Mouse (Mus musculus): ENCODE data around the gene Adgrf1. TPM values are rescaled to one million over a fixed set of nuclear protein-coding genes. Genes with fewer than 3 reads are reported as not detected.

Gene Adgrf1
- polyA plus RNA-seq, 1 experiment: not detected

GRCm38 (mm10) chr17:43256536-43257135, 13.5 kb upstream of the Adgrf1 start:
- H3K36me3 ChIP-seq (ENCODE audit: control insufficient read depth, insufficient read depth): no peaks in the 10 kb centered on the region
- no peaks in the 10 kb centered on the region for H3K79me2 ChIP-seq (ENCODE audit: control insufficient read depth, insufficient read depth)
- no peak overlapping the region for H3ac ChIP-seq (ENCODE audit: control insufficient read depth, insufficient read length, low read depth)
- no peak for TF ChIP-seq MAX (IDR thresholded peaks at IDR 0.05)
- TF ChIP-seq MYOD1 (IDR thresholded peaks at IDR 0.05; ENCODE audit: control insufficient read depth, insufficient read length, low read depth): no peak
- TF ChIP-seq MYOG (IDR thresholded peaks at IDR 0.05; ENCODE audit: control insufficient read depth, extremely low read depth, insufficient read length): no peak
- TF ChIP-seq USF1 (IDR thresholded peaks at IDR 0.05; ENCODE audit: low read depth): no peak
- no peak for TF ChIP-seq CEBPB (IDR thresholded peaks at IDR 0.05; ENCODE audit: low read depth)
- no peak for TF ChIP-seq FOSL1 (IDR thresholded peaks at IDR 0.05; ENCODE audit: insufficient read depth, low read length, poor library complexity, severe bottlenecking)
- TF ChIP-seq CTCF (IDR thresholded peaks at IDR 0.05; ENCODE audit: control insufficient read depth, insufficient read depth, insufficient read length): no peak
- H3K79me3 ChIP-seq (ENCODE audit: low read depth): no peaks in the 10 kb centered on the region
- no peaks in the 10 kb centered on the region for H3K27me3 ChIP-seq (ENCODE audit: control insufficient read depth, insufficient read depth, insufficient read length)
- H3K4me3 ChIP-seq (ENCODE audit: insufficient read depth, poor library complexity, severe bottlenecking): no peak overlapping the region

GRCm38 (mm10) chr17:43257699-43258098, 12.4 kb upstream of the Adgrf1 start:
- H3K27me3 ChIP-seq (ENCODE audit: control insufficient read depth, insufficient read depth, insufficient read length): no peaks in the 10 kb centered on the region
- TF ChIP-seq CEBPB (IDR thresholded peaks at IDR 0.05; ENCODE audit: low read depth) (no peak), USF1 (IDR thresholded peaks at IDR 0.05; ENCODE audit: low read depth) (no peak), MYOD1 (IDR thresholded peaks at IDR 0.05; ENCODE audit: control insufficient read depth, insufficient read length, low read depth) (no peak), MAX (IDR thresholded peaks at IDR 0.05) (no peak), FOSL1 (IDR thresholded peaks at IDR 0.05; ENCODE audit: insufficient read depth, low read length, poor library complexity, severe bottlenecking) (no peak), CTCF (IDR thresholded peaks at IDR 0.05; ENCODE audit: control insufficient read depth, insufficient read depth, insufficient read length) (no peak), MYOG (IDR thresholded peaks at IDR 0.05; ENCODE audit: control insufficient read depth, extremely low read depth, insufficient read length) (no peak)
- no peaks in the 10 kb centered on the region for H3K36me3 ChIP-seq (ENCODE audit: control insufficient read depth, insufficient read depth)
- H3K4me3 ChIP-seq (ENCODE audit: insufficient read depth, poor library complexity, severe bottlenecking): no peak overlapping the region
- no peaks in the 10 kb centered on the region for H3K79me3 ChIP-seq (ENCODE audit: low read depth)
- no peaks in the 10 kb centered on the region for H3K79me2 ChIP-seq (ENCODE audit: control insufficient read depth, insufficient read depth)
- H3ac ChIP-seq (ENCODE audit: control insufficient read depth, insufficient read length, low read depth): no peak overlapping the region

- Histone ChIP-seq H3K79me2 (ENCODE audit: control insufficient read depth, insufficient read depth) (no peaks in the 10 kb centered on the region), H3K36me3 (ENCODE audit: control insufficient read depth, insufficient read depth) (no peaks in the 10 kb centered on the region), H3ac (ENCODE audit: control insufficient read depth, insufficient read length, low read depth) (no peak overlapping the region), H3K27me3 (ENCODE audit: control insufficient read depth, insufficient read depth, insufficient read length) (no peaks in the 10 kb centered on the region), H3K4me3 (ENCODE audit: insufficient read depth, poor library complexity, severe bottlenecking) (no peak overlapping the region), H3K79me3 (ENCODE audit: low read depth) (no peaks in the 10 kb centered on the region)
- TF ChIP-seq MAX (IDR thresholded peaks at IDR 0.05) (no peak), FOSL1 (IDR thresholded peaks at IDR 0.05; ENCODE audit: insufficient read depth, low read length, poor library complexity, severe bottlenecking) (no peak), USF1 (IDR thresholded peaks at IDR 0.05; ENCODE audit: low read depth) (no peak), CTCF (IDR thresholded peaks at IDR 0.05; ENCODE audit: control insufficient read depth, insufficient read depth, insufficient read length) (no peak), CEBPB (IDR thresholded peaks at IDR 0.05; ENCODE audit: low read depth) (no peak), MYOD1 (IDR thresholded peaks at IDR 0.05; ENCODE audit: control insufficient read depth, insufficient read length, low read depth) (no peak), MYOG (IDR thresholded peaks at IDR 0.05; ENCODE audit: control insufficient read depth, extremely low read depth, insufficient read length) (no peak)
Measured at GRCm38 (mm10) chr17:43261937-43262336, 8.2 kb upstream of the Adgrf1 start.

- Histone ChIP-seq H3K79me3 (ENCODE audit: low read depth) (no peaks in the 10 kb centered on the region), H3K4me3 (ENCODE audit: insufficient read depth, poor library complexity, severe bottlenecking) (no peak overlapping the region), H3K79me2 (ENCODE audit: control insufficient read depth, insufficient read depth) (no peaks in the 10 kb centered on the region), H3K27me3 (ENCODE audit: control insufficient read depth, insufficient read depth, insufficient read length) (no peaks in the 10 kb centered on the region), H3ac (ENCODE audit: control insufficient read depth, insufficient read length, low read depth) (no peak overlapping the region), H3K36me3 (ENCODE audit: control insufficient read depth, insufficient read depth) (no peaks in the 10 kb centered on the region)
- TF ChIP-seq CEBPB (IDR thresholded peaks at IDR 0.05; ENCODE audit: low read depth) (no peak), CTCF (IDR thresholded peaks at IDR 0.05; ENCODE audit: control insufficient read depth, insufficient read depth, insufficient read length) (no peak), MYOG (IDR thresholded peaks at IDR 0.05; ENCODE audit: control insufficient read depth, extremely low read depth, insufficient read length) (no peak), MYOD1 (IDR thresholded peaks at IDR 0.05; ENCODE audit: control insufficient read depth, insufficient read length, low read depth) (no peak), MAX (IDR thresholded peaks at IDR 0.05) (no peak)
Measured at GRCm38 (mm10) chr17:43264739-43265138, 5.4 kb upstream of the Adgrf1 start.

- no peaks in the 10 kb centered on the region for H3K27me3 ChIP-seq (ENCODE audit: control insufficient read depth, insufficient read depth, insufficient read length)
- TF ChIP-seq MAX (IDR thresholded peaks at IDR 0.05) (no peak), CTCF (IDR thresholded peaks at IDR 0.05; ENCODE audit: control insufficient read depth, insufficient read depth, insufficient read length) (peak; percentile 82), MYOD1 (IDR thresholded peaks at IDR 0.05; ENCODE audit: control insufficient read depth, insufficient read length, low read depth) (no peak)
- no peaks in the 10 kb centered on the region for H3K79me2 ChIP-seq (ENCODE audit: control insufficient read depth, insufficient read depth)
- no peak overlapping the region for H3K4me3 ChIP-seq (ENCODE audit: insufficient read depth, poor library complexity, severe bottlenecking)
- no peak overlapping the region for H3ac ChIP-seq (ENCODE audit: control insufficient read depth, insufficient read length, low read depth)
- no peaks in the 10 kb centered on the region for H3K79me3 ChIP-seq (ENCODE audit: low read depth)
- H3K36me3 ChIP-seq (ENCODE audit: control insufficient read depth, insufficient read depth): no peaks in the 10 kb centered on the region
Measured at GRCm38 (mm10) chr17:43265178-43265837, 4.8 kb upstream of the Adgrf1 start.

- no peak overlapping the region for H3ac ChIP-seq (ENCODE audit: control insufficient read depth, insufficient read length, low read depth)
- TF ChIP-seq MYOG (IDR thresholded peaks at IDR 0.05; ENCODE audit: control insufficient read depth, extremely low read depth, insufficient read length): no peak
- TF ChIP-seq CTCF (IDR thresholded peaks at IDR 0.05; ENCODE audit: control insufficient read depth, insufficient read depth, insufficient read length): no peak
- TF ChIP-seq FOSL1 (IDR thresholded peaks at IDR 0.05; ENCODE audit: insufficient read depth, low read length, poor library complexity, severe bottlenecking): no peak
- no peak for TF ChIP-seq MAX (IDR thresholded peaks at IDR 0.05)
- no peak for TF ChIP-seq MYOD1 (IDR thresholded peaks at IDR 0.05; ENCODE audit: control insufficient read depth, insufficient read length, low read depth)
- no peak for TF ChIP-seq USF1 (IDR thresholded peaks at IDR 0.05; ENCODE audit: low read depth)
- TF ChIP-seq CEBPB (IDR thresholded peaks at IDR 0.05; ENCODE audit: low read depth): no peak
Measured at GRCm38 (mm10) chr17:43265944-43266343, 4.2 kb upstream of the Adgrf1 start.

More at GRCm38 (mm10) chr17:43265944-43266343, 4.2 kb upstream of the Adgrf1 start:
- Histone ChIP-seq H3K4me3 (ENCODE audit: insufficient read depth, poor library complexity, severe bottlenecking) (no peak overlapping the region), H3K27me3 (ENCODE audit: control insufficient read depth, insufficient read depth, insufficient read length) (no peaks in the 10 kb centered on the region), H3K79me3 (ENCODE audit: low read depth) (no peaks in the 10 kb centered on the region), H3K36me3 (ENCODE audit: control insufficient read depth, insufficient read depth) (no peaks in the 10 kb centered on the region), H3K79me2 (ENCODE audit: control insufficient read depth, insufficient read depth) (no peaks in the 10 kb centered on the region)
